Mouse (Mus musculus) spleen, adult 2 months (tissue): Measurements from ENCODE around the gene Agfg1.
"Not testable (repeated sequence)": the region's sequence is repeated elsewhere in the genome, so short reads cannot be mapped to it uniquely, and the experiment has no call there.

Experiments
- CTCF ChIP-seq: fragments of 200-500 bp; IDR thresholded peaks from 2 replicates; pipeline ENCODE4 v1.5.1; 2011; ENCODE audit warnings: mild to moderate bottlenecking, inconsistent platforms; ENCODE audit not compliant: insufficient read depth, insufficient read length, insufficient replicate concordance; ENCODE audit errors: extremely low read depth
- POLR2A ChIP-seq: fragments of 200-500 bp; IDR thresholded peaks from 2 replicates; pipeline ENCODE4 v1.6.1; 2011; ENCODE audit warnings: low read depth, low read length, inconsistent platforms

DNA sequence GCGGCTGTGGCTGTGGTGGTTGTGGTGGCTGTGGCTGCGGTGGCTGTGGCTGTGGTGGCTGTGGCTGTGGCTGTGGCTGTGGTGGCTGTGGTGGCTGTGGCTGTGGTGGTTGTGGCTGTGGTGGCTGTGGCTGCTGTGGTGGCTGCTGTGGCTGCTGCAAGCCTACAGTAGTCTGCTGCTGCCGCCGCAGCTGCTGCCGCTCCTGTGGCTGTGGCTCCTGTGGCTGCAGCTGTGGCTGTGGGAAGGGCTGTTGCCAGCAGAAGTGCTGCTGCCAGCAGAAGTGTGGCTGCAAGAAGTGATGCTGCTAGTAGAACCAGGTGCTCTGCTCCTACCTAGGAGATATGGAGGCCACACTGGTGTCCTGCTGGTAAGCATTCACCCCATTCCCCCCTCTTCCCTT is 74.2 kb downstream of the Agfg1 start:
- not testable (repeated sequence) for TF ChIP-seq CTCF, POLR2A
